Comparison of ENCODE assay signal across 8 mouse cellular contexts in genomic region chr7:127823236-127824171, GRCm38 (mm10). TPM values are rescaled to one million over a fixed set of nuclear protein-coding genes. Genes with fewer than 3 reads are reported as not detected.
A peak's percentile ranks its signal among the peaks of the same experiment; 100 is the strongest.
DNase-seq lines count a peak whose midpoint lies in the region; ATAC-seq and TF ChIP-seq lines count a peak whose summit lies in the region.

No protein-coding gene starts in this region.

- H3K4me2 ChIP-seq in forebrain, embryonic 12.5 days: peak overlapping the region; percentile 67
- H3K4me2 ChIP-seq in liver, embryonic 11.5 days: peak overlapping the region; percentile 67

- TF ChIP-seq CTCF in heart, adult 2 months (IDR thresholded peaks at IDR 0.05): 0 out of 2 replicates have a peak, but pooled peaks have one; percentile 19

- H3K4me1 ChIP-seq in heart, adult 2 months (ENCODE audit: control insufficient read depth, insufficient read depth, low read length): no peaks in the 10 kb centered on the region
- peaks cover 21% of the 10 kb centered on the region for H3K4me1 ChIP-seq in forebrain, embryonic 12.5 days
- 0 out of 2 replicates have a peak, but pooled peaks cover 6% of the 10 kb centered on the region for H3K4me1 ChIP-seq in liver, embryonic 11.5 days (replicated peaks; ENCODE audit: control insufficient read depth, insufficient read depth, low read length)

- H3K27me3 ChIP-seq in heart, adult 2 months (ENCODE audit: control insufficient read depth, insufficient read depth, low read length): no peaks in the 10 kb centered on the region
- H3K27me3 ChIP-seq in forebrain, embryonic 12.5 days: no peaks in the 10 kb centered on the region
- no peaks in the 10 kb centered on the region for H3K27me3 ChIP-seq in liver, embryonic 11.5 days (replicated peaks; ENCODE audit: control insufficient read depth, insufficient read depth, low read length)

- no peak overlapping the region for H3K27ac ChIP-seq in heart, adult 2 months
- peak overlapping the region; percentile 80 for H3K27ac ChIP-seq in forebrain, embryonic 12.5 days
- H3K27ac ChIP-seq in liver, embryonic 11.5 days (ENCODE audit: low read depth, low read length): no peak overlapping the region

- WGBS in heart, adult 2 months: 84% methylated on average over 11 of the region's 11 CpGs
- 58% methylated on average over 9 of the region's 11 CpGs for WGBS in forebrain, embryonic 12.5 days
- 80% methylated on average over 11 of the region's 11 CpGs for WGBS in liver, embryonic 11.5 days

- H3K36me3 ChIP-seq in heart, adult 2 months (ENCODE audit: control insufficient read depth, insufficient read depth, low read length): no peaks in the 10 kb centered on the region
- no peaks in the 10 kb centered on the region for H3K36me3 ChIP-seq in forebrain, embryonic 12.5 days (replicated peaks)
- no peaks in the 10 kb centered on the region for H3K36me3 ChIP-seq in liver, embryonic 11.5 days (ENCODE audit: control insufficient read depth, insufficient read depth, low read length)

- no peak for TF ChIP-seq POLR2A in heart, adult 2 months (IDR thresholded peaks at IDR 0.05; ENCODE audit: insufficient read depth, low read depth, low read length)

- peak; percentile 6 for ATAC-seq in forebrain, embryonic 12.5 days (ENCODE audit: low FRiP score)
- ATAC-seq in liver, embryonic 11.5 days (replicated peaks; ENCODE audit: low FRiP score): 0 out of 2 replicates have a peak, but pooled peaks have one; percentile 18

- TF ChIP-seq EP300 in heart, adult 2 months (IDR thresholded peaks at IDR 0.05; ENCODE audit: insufficient read depth, low read depth, low read length): no peak

- H3K79me2 ChIP-seq in heart, adult 2 months (replicated peaks; ENCODE audit: control insufficient read depth, insufficient read depth, low read length): no peaks in the 10 kb centered on the region

- H3K9ac ChIP-seq in heart, adult 2 months (ENCODE audit: low read depth, low read length): no peak overlapping the region
- peak overlapping the region; percentile 90 for H3K9ac ChIP-seq in forebrain, embryonic 12.5 days
- peak overlapping the region; percentile 53 for H3K9ac ChIP-seq in liver, embryonic 11.5 days (ENCODE audit: low read depth, low read length)

- H3K9me3 ChIP-seq in forebrain, embryonic 12.5 days: no peaks in the 10 kb centered on the region
- H3K9me3 ChIP-seq in liver, embryonic 11.5 days (ENCODE audit: control insufficient read depth, low read length): no peaks in the 10 kb centered on the region

- peak overlapping the region; percentile 28; the same call in 1 of the 2 replicates for H3K4me3 ChIP-seq in heart, adult 2 months
- H3K4me3 ChIP-seq in forebrain, embryonic 12.5 days (replicated peaks): peak overlapping the region; percentile 69
- peak overlapping the region; percentile 55 for H3K4me3 ChIP-seq in liver, embryonic 11.5 days (ENCODE audit: low read depth, low read length)

- intact Hi-C loops in heart, adult 2 months (cut with DNase I): no loop called here

- DNase-seq in heart, adult 2 months: no peak
- no peak for DNase-seq in heart, postnatal 4 days
- DNase-seq in brain, adult 2 months (ENCODE audit: low read depth, low spot score): peak; percentile 71
- no peak for DNase-seq in liver, embryonic 11.5 days (ENCODE audit: low spot score)
- DNase-seq in adrenal gland, adult 18-20 months (ENCODE audit: low spot score in 2 of 2): no peak
- DNase-seq in thymus, postnatal 14 days: no peak
- no peak for DNase-seq in layer of hippocampus, adult 9-11 months

RNA-seq across cellular contexts. Expression of gene Stx4a, which starts 0.6 kb away (rescaled TPM):
- 10 to 100 TPM; 68.4 to 71.9 TPM for total RNA-seq in heart, adult 2 months (2021)
- 79.3 and 83.0 TPM in 2 replicates for polyA plus RNA-seq in heart, adult 2 months (2012; rRNA removed)
- total RNA-seq in heart, postnatal 4 days (2021): 10 to 100 TPM; 67.1 to 75.3 TPM
- polyA plus RNA-seq in forebrain, embryonic 12.5 days (2016; fragmentation: Nextera tagmentation; extraction: Ambion mirVana): 21.3 and 22.3 TPM in 2 replicates
- polyA plus RNA-seq in liver, embryonic 11.5 days (2014; fragmentation: Nextera tagmentation; extraction: Ambion mirVana): 16.1 and 19.4 TPM in 2 replicates
- total RNA-seq in adrenal gland, adult 18-20 months (2021): 100 to 1,000 TPM in 1 of 2 experiments, 10 to 100 TPM in 1; 99.2 to 104 TPM

RNA-seq across cellular contexts. Expression of gene Stx1b, which starts 0.8 kb away (rescaled TPM):
- 1 to 10 TPM in 1 of 2 experiments, under 1 TPM in 1; 0.77 to 1.1 TPM for total RNA-seq in heart, adult 2 months (2021)
- 3.8 and 4.0 TPM in 2 replicates for polyA plus RNA-seq in heart, adult 2 months (2012; rRNA removed)
- 1 to 10 TPM in 1 of 2 experiments, under 1 TPM in 1; 0.90 to 1.2 TPM for total RNA-seq in heart, postnatal 4 days (2021)
- polyA plus RNA-seq in forebrain, embryonic 12.5 days (2016; fragmentation: Nextera tagmentation; extraction: Ambion mirVana): 11.5 and 17.3 TPM in 2 replicates
- 1.5 and 1.9 TPM in 2 replicates for polyA plus RNA-seq in liver, embryonic 11.5 days (2014; fragmentation: Nextera tagmentation; extraction: Ambion mirVana)
- total RNA-seq in adrenal gland, adult 18-20 months (2021): 1 to 10 TPM; 4.2 to 5.6 TPM

RNA-seq across cellular contexts. Expression of gene Hsd3b7, which starts 23.1 kb away (rescaled TPM):
- total RNA-seq in heart, adult 2 months (2021): 10 to 100 TPM in 1 of 2 experiments, 1 to 10 TPM in 1; 9.8 to 12.9 TPM
- polyA plus RNA-seq in heart, adult 2 months (2012; rRNA removed): 37.0 and 45.0 TPM in 2 replicates
- total RNA-seq in heart, postnatal 4 days (2021): 10 to 100 TPM in 1 of 2 experiments, 1 to 10 TPM in 1; 9.6 to 10.3 TPM
- polyA plus RNA-seq in forebrain, embryonic 12.5 days (2016; fragmentation: Nextera tagmentation; extraction: Ambion mirVana): 7.3 and 7.6 TPM in 2 replicates
- polyA plus RNA-seq in liver, embryonic 11.5 days (2014; fragmentation: Nextera tagmentation; extraction: Ambion mirVana): 31.4 and 32.4 TPM in 2 replicates
- total RNA-seq in adrenal gland, adult 18-20 months (2021): 10 to 100 TPM; 31.5 to 40.4 TPM

RNA-seq across cellular contexts. Expression of gene Gm49388, which starts 38.1 kb away (rescaled TPM):
- 1 to 10 TPM; 1.6 to 2.6 TPM for total RNA-seq in heart, adult 2 months (2021)
- polyA plus RNA-seq in heart, adult 2 months (2012; rRNA removed): not detected in 2 replicates
- total RNA-seq in heart, postnatal 4 days (2021): 1 to 10 TPM; 3.0 to 3.2 TPM
- not detected in 2 replicates for polyA plus RNA-seq in forebrain, embryonic 12.5 days (2016; fragmentation: Nextera tagmentation; extraction: Ambion mirVana)
- not detected in 2 replicates for polyA plus RNA-seq in liver, embryonic 11.5 days (2014; fragmentation: Nextera tagmentation; extraction: Ambion mirVana)
- total RNA-seq in adrenal gland, adult 18-20 months (2021): 1 to 10 TPM; 2.4 to 3.0 TPM

RNA-seq across cellular contexts. Expression of gene Setd1a, which starts 47.0 kb away (rescaled TPM):
- total RNA-seq in heart, adult 2 months (2021): 10 to 100 TPM; 16.3 to 18.5 TPM
- polyA plus RNA-seq in heart, adult 2 months (2012; rRNA removed): 7.1 and 8.6 TPM in 2 replicates
- total RNA-seq in heart, postnatal 4 days (2021): 10 to 100 TPM; 30.8 to 32.0 TPM
- 21.7 and 25.5 TPM in 2 replicates for polyA plus RNA-seq in forebrain, embryonic 12.5 days (2016; fragmentation: Nextera tagmentation; extraction: Ambion mirVana)
- 24.2 and 26.0 TPM in 2 replicates for polyA plus RNA-seq in liver, embryonic 11.5 days (2014; fragmentation: Nextera tagmentation; extraction: Ambion mirVana)
- total RNA-seq in adrenal gland, adult 18-20 months (2021): 10 to 100 TPM; 30.3 to 40.4 TPM
